Mouse (Mus musculus): ENCODE results near the gene Gm38392.

GRCm38 (mm10) chr3:88237556-88238194 is 49.3 kb downstream of the Gm38392 start:
- peak; percentile 43; the same call in 1 of the 2 replicates for TF ChIP-seq CTCF (IDR thresholded peaks at IDR 0.05; ENCODE audit: extremely low read depth, insufficient read length, insufficient replicate concordance, low read depth, low read length)
- no peak for TF ChIP-seq POLR2A (IDR thresholded peaks at IDR 0.05; ENCODE audit: low read depth, low read length)
